Mouse (Mus musculus): ENCODE measurements around the gene Fam57b. TPM values are rescaled to one million over a fixed set of nuclear protein-coding genes. Genes with fewer than 3 reads are reported as not detected.

The Fam57b gene
- polyA plus RNA-seq, 1 experiment from 2014 or later, result 64.4 TPM

GRCm38 (mm10) chr7:126760956-126761355 lies 36.5 kb upstream of the Fam57b start:
- 71% methylated on average over 4 of the region's 4 CpGs for WGBS
- H3K27ac ChIP-seq (ENCODE audit: low read depth, low read length), result peak overlapping the region; percentile 85
- H3K27me3 ChIP-seq (ENCODE audit: control insufficient read depth, insufficient read depth, low read length), result no peaks in the 10 kb centered on the region
- peaks cover 11% of the 10 kb centered on the region for H3K36me3 ChIP-seq (ENCODE audit: control insufficient read depth, insufficient read depth, low read length)
- ATAC-seq (ENCODE audit: low read depth), result no peak
- peak overlapping the region; percentile 59 for H3K4me2 ChIP-seq (ENCODE audit: low read depth, low read length)
- peak overlapping the region; percentile 66; the same call in 1 of the 2 replicates for H3K4me3 ChIP-seq (ENCODE audit: low read depth, low read length)
- peaks cover 19% of the 10 kb centered on the region for H3K4me1 ChIP-seq (ENCODE audit: control insufficient read depth, insufficient read depth, low read length)
- peak overlapping the region; percentile 5; the same call in 1 of the 2 replicates for H3K9ac ChIP-seq (replicated peaks; ENCODE audit: low read depth, low read length)
- H3K9me3 ChIP-seq (ENCODE audit: control insufficient read depth, low read length), result no peaks in the 10 kb centered on the region

GRCm38 (mm10) chr7:126761529-126762067 lies 35.9 kb upstream of the Fam57b start:
- 72% methylated on average over 6 of the region's 6 CpGs for WGBS
- Histone ChIP-seq H3K9ac (replicated peaks; ENCODE audit: low read depth, low read length) (no peak overlapping the region), H3K9me3 (ENCODE audit: control insufficient read depth, low read length) (no peaks in the 10 kb centered on the region), H3K4me3 (ENCODE audit: low read depth, low read length) (no peak overlapping the region), H3K27ac (ENCODE audit: low read depth, low read length) (0 out of 2 replicates have a peak overlapping the region, but pooled peaks have one; percentile 30), H3K36me3 (ENCODE audit: control insufficient read depth, insufficient read depth, low read length) (peaks cover 11% of the 10 kb centered on the region), H3K27me3 (ENCODE audit: control insufficient read depth, insufficient read depth, low read length) (no peaks in the 10 kb centered on the region), H3K4me1 (ENCODE audit: control insufficient read depth, insufficient read depth, low read length) (peaks cover 19% of the 10 kb centered on the region), H3K4me2 (ENCODE audit: low read depth, low read length) (peak overlapping the region; percentile 59; the same call in 1 of the 2 replicates)
- ATAC-seq (ENCODE audit: low read depth), result no peak

- peak overlapping the region; percentile 3; the same call in 1 of the 2 replicates for H3K4me3 ChIP-seq (ENCODE audit: low read depth, low read length)
- H3K4me2 ChIP-seq (ENCODE audit: low read depth, low read length), result peak overlapping the region; percentile 1; the same call in 1 of the 2 replicates
- no peaks in the 10 kb centered on the region for H3K27me3 ChIP-seq (ENCODE audit: control insufficient read depth, insufficient read depth, low read length)
- no peaks in the 10 kb centered on the region for H3K9me3 ChIP-seq (ENCODE audit: control insufficient read depth, low read length)
- peaks cover 19% of the 10 kb centered on the region for H3K4me1 ChIP-seq (ENCODE audit: control insufficient read depth, insufficient read depth, low read length)
- H3K9ac ChIP-seq (replicated peaks; ENCODE audit: low read depth, low read length), result no peak overlapping the region
- no peak for ATAC-seq (ENCODE audit: low read depth)
- peak overlapping the region; percentile 7; the same call in 1 of the 2 replicates for H3K27ac ChIP-seq (ENCODE audit: low read depth, low read length)
- peaks cover 13% of the 10 kb centered on the region for H3K36me3 ChIP-seq (ENCODE audit: control insufficient read depth, insufficient read depth, low read length)
- 62% methylated on average over 17 of the region's 17 CpGs for WGBS
Observed at GRCm38 (mm10) chr7:126762471-126763008, 34.9 kb upstream of the Fam57b start.

- no peaks in the 10 kb centered on the region for H3K27me3 ChIP-seq (ENCODE audit: control insufficient read depth, insufficient read depth, low read length)
- no peak overlapping the region for H3K27ac ChIP-seq (ENCODE audit: low read depth, low read length)
- peaks cover 17% of the 10 kb centered on the region for H3K4me1 ChIP-seq (ENCODE audit: control insufficient read depth, insufficient read depth, low read length)
- peaks cover 19% of the 10 kb centered on the region for H3K36me3 ChIP-seq (ENCODE audit: control insufficient read depth, insufficient read depth, low read length)
- no peaks in the 10 kb centered on the region for H3K9me3 ChIP-seq (ENCODE audit: control insufficient read depth, low read length)
- H3K9ac ChIP-seq (replicated peaks; ENCODE audit: low read depth, low read length), result no peak overlapping the region
- no peak for ATAC-seq (ENCODE audit: low read depth)
- WGBS, result 94% methylated on average over 9 of the region's 9 CpGs
- no peak overlapping the region for H3K4me2 ChIP-seq (ENCODE audit: low read depth, low read length)
- no peak overlapping the region for H3K4me3 ChIP-seq (ENCODE audit: low read depth, low read length)
Observed at GRCm38 (mm10) chr7:126765540-126765939, 31.9 kb upstream of the Fam57b start.

GRCm38 (mm10) chr7:126766201-126766600 lies 31.3 kb upstream of the Fam57b start, which contains the start of gene Gdpd3:
Gene Gdpd3, plus strand, starts transcription at chr7:126766334.
- no peak for ATAC-seq (ENCODE audit: low read depth)
- Histone ChIP-seq H3K4me3 (ENCODE audit: low read depth, low read length) (no peak within 1 kb of the TSS), H3K4me1 (ENCODE audit: control insufficient read depth, insufficient read depth, low read length) (peaks cover 11% of the 10 kb centered on the region), H3K27ac (ENCODE audit: low read depth, low read length) (no peak within 1 kb of the TSS), H3K9ac (replicated peaks; ENCODE audit: low read depth, low read length) (no peak within 1 kb of the TSS), H3K27me3 (ENCODE audit: control insufficient read depth, insufficient read depth, low read length) (no peaks in the 10 kb centered on the region), H3K9me3 (ENCODE audit: control insufficient read depth, low read length) (no peaks in the 10 kb centered on the region), H3K4me2 (ENCODE audit: low read depth, low read length) (no peak within 1 kb of the TSS), H3K36me3 (ENCODE audit: control insufficient read depth, insufficient read depth, low read length) (peaks cover 19% of the 10 kb centered on the region)
- WGBS, result 83% methylated on average over 16 of the region's 16 CpGs

GRCm38 (mm10) chr7:126767001-126767400 lies 30.5 kb upstream of the Fam57b start:
- WGBS, result 92% methylated on average over 8 of the region's 8 CpGs
- Histone ChIP-seq H3K27me3 (ENCODE audit: control insufficient read depth, insufficient read depth, low read length) (no peaks in the 10 kb centered on the region), H3K4me2 (ENCODE audit: low read depth, low read length) (no peak overlapping the region), H3K9ac (replicated peaks; ENCODE audit: low read depth, low read length) (no peak overlapping the region), H3K9me3 (ENCODE audit: control insufficient read depth, low read length) (no peaks in the 10 kb centered on the region), H3K4me3 (ENCODE audit: low read depth, low read length) (no peak overlapping the region), H3K4me1 (ENCODE audit: control insufficient read depth, insufficient read depth, low read length) (peaks cover 3% of the 10 kb centered on the region; the same call in 1 of the 2 replicates), H3K27ac (ENCODE audit: low read depth, low read length) (no peak overlapping the region), H3K36me3 (ENCODE audit: control insufficient read depth, insufficient read depth, low read length) (peaks cover 19% of the 10 kb centered on the region)
- ATAC-seq (ENCODE audit: low read depth), result no peak

- Histone ChIP-seq H3K9ac (replicated peaks; ENCODE audit: low read depth, low read length) (no peak overlapping the region), H3K27me3 (ENCODE audit: control insufficient read depth, insufficient read depth, low read length) (no peaks in the 10 kb centered on the region), H3K36me3 (ENCODE audit: control insufficient read depth, insufficient read depth, low read length) (peaks cover 10% of the 10 kb centered on the region), H3K9me3 (ENCODE audit: control insufficient read depth, low read length) (no peaks in the 10 kb centered on the region), H3K4me1 (ENCODE audit: control insufficient read depth, insufficient read depth, low read length) (peaks cover 2% of the 10 kb centered on the region; the same call in 1 of the 2 replicates), H3K27ac (ENCODE audit: low read depth, low read length) (no peak overlapping the region), H3K4me2 (ENCODE audit: low read depth, low read length) (no peak overlapping the region), H3K4me3 (ENCODE audit: low read depth, low read length) (no peak overlapping the region)
- ATAC-seq (ENCODE audit: low read depth), result no peak
- 79% methylated on average over 12 of the region's 12 CpGs for WGBS
Observed at GRCm38 (mm10) chr7:126770784-126771183, 26.7 kb upstream of the Fam57b start.

- ATAC-seq (ENCODE audit: low read depth), result no peak
- WGBS, result 60% methylated on average over 2 of the region's 2 CpGs
Observed at GRCm38 (mm10) chr7:126773351-126773750, 24.1 kb upstream of the Fam57b start.

GRCm38 (mm10) chr7:126774463-126774862 lies 23.0 kb upstream of the Fam57b start:
- Histone ChIP-seq H3K4me1 (ENCODE audit: control insufficient read depth, insufficient read depth, low read length) (peaks cover 20% of the 10 kb centered on the region), H3K36me3 (ENCODE audit: control insufficient read depth, insufficient read depth, low read length) (no peaks in the 10 kb centered on the region), H3K9ac (replicated peaks; ENCODE audit: low read depth, low read length) (no peak overlapping the region), H3K4me3 (ENCODE audit: low read depth, low read length) (no peak overlapping the region), H3K27me3 (ENCODE audit: control insufficient read depth, insufficient read depth, low read length) (no peaks in the 10 kb centered on the region), H3K4me2 (ENCODE audit: low read depth, low read length) (no peak overlapping the region), H3K9me3 (ENCODE audit: control insufficient read depth, low read length) (no peaks in the 10 kb centered on the region), H3K27ac (ENCODE audit: low read depth, low read length) (no peak overlapping the region)
- ATAC-seq (ENCODE audit: low read depth), result no peak
- WGBS, result 85% methylated on average over 2 of the region's 2 CpGs

More at GRCm38 (mm10) chr7:126773351-126773750, 24.1 kb upstream of the Fam57b start:
- Histone ChIP-seq H3K9me3 (ENCODE audit: control insufficient read depth, low read length) (no peaks in the 10 kb centered on the region), H3K4me2 (ENCODE audit: low read depth, low read length) (no peak overlapping the region), H3K27ac (ENCODE audit: low read depth, low read length) (no peak overlapping the region), H3K9ac (replicated peaks; ENCODE audit: low read depth, low read length) (no peak overlapping the region), H3K4me3 (ENCODE audit: low read depth, low read length) (no peak overlapping the region), H3K27me3 (ENCODE audit: control insufficient read depth, insufficient read depth, low read length) (no peaks in the 10 kb centered on the region), H3K36me3 (ENCODE audit: control insufficient read depth, insufficient read depth, low read length) (no peaks in the 10 kb centered on the region; the same call in 1 of the 2 replicates), H3K4me1 (ENCODE audit: control insufficient read depth, insufficient read depth, low read length) (peaks cover 20% of the 10 kb centered on the region)
